Mouse (Mus musculus) kidney, adult 2 months (tissue): ENCODE measurements around the gene Snx29.

ENCODE experiments used
- CTCF ChIP-seq: fragments of 200-500 bp; conservative IDR thresholded peaks from 2 replicates; pipeline ENCODE4 v1.5.1; 2011; ENCODE audit warnings: low read depth, mild to moderate bottlenecking, control low read depth, low read length, moderate library complexity, mixed read lengths; ENCODE audit not compliant: insufficient read depth, insufficient read length
- POLR2A ChIP-seq: fragments of 200-500 bp; IDR thresholded peaks from one replicate; pipeline ENCODE4 v1.6.1; 2011; ENCODE audit warnings: low read depth, low read length, control low read depth

- TF ChIP-seq CTCF (no peak), POLR2A (no peak)
These were observed 346.2 kb downstream of the Snx29 start for GRCm38 (mm10) chr16:11668878-11669277.
